Mouse (Mus musculus) megakaryocyte, embryonic 14.5 days (primary cell): Measurements from ENCODE around the gene Xirp1. TPM values are rescaled to one million over a fixed set of nuclear protein-coding genes. Genes with fewer than 3 reads are reported as not detected.

Source experiments
- H3K27me3 ChIP-seq: replicated peaks from 2 replicates; pipeline ENCODE3; 2012; ENCODE audit warnings: inconsistent platforms
- H3K36me3 ChIP-seq: replicated peaks from 2 replicates; pipeline ENCODE3; 2012; ENCODE audit warnings: low read length, inconsistent platforms, mixed read lengths
- H3K4me1 ChIP-seq: 2 replicates; pipeline ENCODE4 v1.6.1; 2012; ENCODE audit warnings: inconsistent platforms
- H3K4me3 ChIP-seq: replicated peaks from 2 replicates; pipeline ENCODE3; 2012; ENCODE audit warnings: moderate library complexity, mild to moderate bottlenecking, inconsistent platforms
- H3K9me3 ChIP-seq: 2 replicates; pipeline ENCODE4 v1.6.1; 2012; ENCODE audit warnings: inconsistent platforms
- FLI1 ChIP-seq: IDR thresholded peaks from 2 replicates; pipeline ENCODE4 v1.6.1; 2012; ENCODE audit warnings: low read length, inconsistent platforms, mixed read lengths
- GATA1 ChIP-seq: IDR thresholded peaks from 3 replicates; pipeline ENCODE4 v1.6.1; 2012; ENCODE audit warnings: mixed read lengths, low read length, inconsistent platforms, borderline replicate concordance
- polyA plus RNA-seq: library from polyadenylated mRNA; stranded (reverse); fragments of >175 nt; gene quantifications from 2 replicates; pipeline ENCODE4 v1.2.3, GENCODE M21; 2012; ENCODE audit warnings: low replicate concordance; ENCODE audit not compliant: insufficient read depth

Xirp1 gene
- polyA plus RNA-seq, 1 experiment = not detected

DNA sequence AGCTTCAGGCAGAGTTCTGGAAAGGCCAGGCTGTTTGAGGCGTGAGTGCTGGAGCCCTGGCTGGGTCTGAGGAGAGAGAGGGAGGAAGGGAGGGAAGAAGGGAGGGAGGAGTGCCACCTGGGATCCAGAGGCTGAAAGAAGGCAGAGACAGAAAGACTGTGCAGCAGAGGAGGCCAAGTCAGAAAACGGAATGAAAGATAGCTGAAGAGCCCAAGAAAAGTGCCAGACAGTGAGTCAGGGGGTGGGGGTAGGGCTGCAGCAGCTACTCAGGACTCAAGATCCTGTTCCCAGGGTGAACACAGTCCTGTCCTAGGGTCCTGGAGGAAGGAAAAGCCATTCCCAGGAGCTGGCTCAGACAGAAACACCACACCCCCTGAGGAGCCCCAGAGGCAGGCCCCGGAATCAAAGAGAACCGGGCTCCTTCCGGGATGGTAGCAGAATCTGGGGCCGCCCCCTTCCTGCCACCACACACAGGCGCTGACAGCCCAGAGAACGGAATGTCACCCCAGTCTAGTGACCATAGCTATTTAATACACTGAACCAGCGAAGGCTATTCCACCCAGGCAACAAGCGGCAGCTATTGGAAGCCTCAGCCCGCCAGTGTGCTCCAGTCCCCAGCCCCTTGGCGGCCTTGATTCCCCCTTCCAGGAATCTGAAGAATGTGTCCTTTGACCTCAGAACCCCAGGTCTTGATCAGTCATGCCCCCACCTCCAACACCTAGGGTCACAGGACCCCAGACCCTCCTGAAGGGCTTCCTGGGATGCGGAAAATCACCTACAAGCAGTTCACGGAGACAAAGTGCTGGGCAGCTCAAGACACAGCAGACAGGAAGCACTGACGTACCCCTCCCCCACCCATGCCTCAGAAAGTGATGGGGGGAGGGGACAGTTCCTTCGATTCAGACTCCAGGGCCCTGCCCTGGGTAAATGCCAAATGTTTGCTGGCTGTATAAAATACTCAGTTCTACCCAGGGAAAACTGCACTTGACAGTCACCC, 41.9 kb downstream of the Xirp1 start:
- no peaks in the 10 kb centered on the region for H3K9me3 ChIP-seq
- peaks cover 12% of the 10 kb centered on the region for H3K36me3 ChIP-seq
- H3K27me3 ChIP-seq = peaks cover 2% of the 10 kb centered on the region
- peak overlapping the region; percentile 100 for H3K4me3 ChIP-seq
- TF ChIP-seq FLI1 = no peak
- no peak for TF ChIP-seq GATA1
- H3K4me1 ChIP-seq = peaks cover 77% of the 10 kb centered on the region

DNA sequence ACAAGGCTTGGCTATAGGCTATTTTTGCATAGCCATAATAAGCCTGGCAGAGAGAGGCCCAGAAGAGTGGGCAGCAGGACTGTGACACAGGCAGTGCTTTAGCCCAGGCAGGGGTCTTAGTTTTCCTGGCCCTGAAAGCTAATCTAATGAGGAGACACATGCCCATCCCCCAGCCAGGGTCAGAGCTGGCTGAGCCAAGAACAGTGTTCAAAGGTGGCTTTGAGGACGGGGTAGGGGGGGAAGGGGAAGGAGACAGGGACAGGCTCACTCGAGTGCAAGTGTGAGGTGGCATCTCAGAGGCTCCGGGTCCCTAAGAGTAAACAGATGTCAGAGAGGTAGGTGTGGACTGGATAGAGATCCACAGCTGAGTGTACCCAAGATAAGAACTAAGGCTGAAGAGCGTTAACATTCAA, 42.6 kb downstream of the Xirp1 start:
- Histone ChIP-seq H3K9me3 (no peaks in the 10 kb centered on the region), H3K27me3 (no peaks in the 10 kb centered on the region), H3K4me1 (peaks cover 81% of the 10 kb centered on the region), H3K4me3 (peak overlapping the region; percentile 100), H3K36me3 (peaks cover 14% of the 10 kb centered on the region)
- TF ChIP-seq FLI1 (no peak), GATA1 (no peak)

DNA sequence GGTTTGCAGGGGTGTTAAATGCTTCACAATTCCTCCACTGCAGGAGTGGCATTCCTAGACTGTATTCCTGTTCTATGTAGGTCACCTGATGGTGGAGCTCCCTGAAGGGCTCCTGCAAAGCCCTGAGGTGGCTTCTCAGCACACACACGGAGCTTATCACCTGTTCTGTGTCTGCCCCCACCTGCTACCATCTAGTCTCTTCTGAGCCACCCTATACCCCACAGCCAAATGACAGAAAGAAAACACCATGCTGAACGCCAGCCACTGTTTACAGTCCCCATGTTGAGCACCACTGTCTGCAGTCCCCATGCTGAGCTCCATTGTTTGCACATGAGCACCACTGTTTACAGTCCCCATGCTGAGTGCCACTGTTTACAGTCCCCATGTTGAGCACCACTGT, 43.6 kb downstream of the Xirp1 start:
- no peak for TF ChIP-seq FLI1
- TF ChIP-seq GATA1 = no peak
- H3K9me3 ChIP-seq = no peaks in the 10 kb centered on the region
- H3K4me3 ChIP-seq = peak overlapping the region; percentile 77
- peaks cover 24% of the 10 kb centered on the region for H3K36me3 ChIP-seq
- peaks cover 84% of the 10 kb centered on the region for H3K4me1 ChIP-seq
- no peaks in the 10 kb centered on the region for H3K27me3 ChIP-seq

DNA sequence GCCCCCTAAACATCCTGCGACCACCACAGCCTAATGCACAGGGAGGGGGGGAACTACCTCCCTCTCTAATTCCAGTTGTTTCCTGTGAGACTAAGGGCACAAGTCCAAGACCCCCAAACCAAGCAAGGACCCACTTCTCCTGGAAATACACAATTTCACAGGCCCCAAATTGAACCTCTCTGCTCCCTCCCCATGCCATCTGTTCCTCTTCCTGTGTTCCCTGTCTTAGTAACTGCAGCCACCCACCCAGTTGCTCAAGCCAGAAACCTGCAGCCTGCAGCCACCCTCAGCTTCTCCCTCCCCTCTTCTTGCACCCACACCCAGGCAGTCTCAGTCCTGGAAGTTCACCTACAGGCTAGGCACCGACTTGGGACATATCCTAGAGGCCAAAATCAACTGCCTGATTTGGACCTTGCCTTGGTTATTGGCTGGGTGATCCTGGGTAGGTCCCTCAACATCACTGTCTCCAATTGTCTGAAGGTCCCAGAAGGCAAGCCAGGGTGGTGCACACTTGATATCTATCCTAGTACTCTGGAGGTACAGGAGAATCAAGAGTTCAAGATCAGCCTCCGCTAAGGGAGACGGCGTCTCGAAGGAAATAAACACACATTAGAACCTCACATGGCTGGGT, 44.5 kb downstream of the Xirp1 start:
- Histone ChIP-seq H3K27me3 (no peaks in the 10 kb centered on the region), H3K4me3 (peak overlapping the region; percentile 90), H3K9me3 (no peaks in the 10 kb centered on the region), H3K36me3 (peaks cover 32% of the 10 kb centered on the region), H3K4me1 (peaks cover 79% of the 10 kb centered on the region)
- TF ChIP-seq FLI1 = no peak
- TF ChIP-seq GATA1 = no peak

- TF ChIP-seq FLI1 (no peak), GATA1 (no peak)
- Histone ChIP-seq H3K27me3 (no peaks in the 10 kb centered on the region), H3K9me3 (no peaks in the 10 kb centered on the region), H3K4me3 (peak overlapping the region; percentile 90), H3K4me1 (peaks cover 79% of the 10 kb centered on the region), H3K36me3 (peaks cover 38% of the 10 kb centered on the region)
These were observed 45.1 kb downstream of the Xirp1 start for GRCm38 (mm10) chr9:119978151-119978810.

DNA sequence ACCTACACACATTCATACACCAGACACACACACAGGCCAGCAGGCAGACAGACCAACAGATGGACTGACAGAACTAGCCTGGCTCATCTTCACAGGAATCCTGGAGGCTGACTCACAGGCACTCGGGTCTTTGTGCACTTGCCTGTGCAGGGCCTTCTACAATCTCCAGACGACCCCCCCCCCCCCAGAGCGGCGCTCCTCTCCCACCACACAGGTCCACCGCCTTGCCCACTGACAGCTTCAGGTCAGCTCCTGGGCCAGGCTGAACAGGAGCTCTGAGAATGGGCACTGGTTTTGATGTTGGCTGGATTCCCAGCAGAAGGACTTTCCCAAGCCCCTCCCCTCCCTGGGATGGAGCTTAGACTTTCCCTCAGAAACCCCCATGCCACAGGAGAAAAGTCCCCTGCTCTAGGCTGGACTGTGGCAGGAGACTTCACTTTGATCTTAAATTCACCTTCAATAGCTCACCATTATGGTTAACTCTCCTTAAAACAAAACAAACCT, 45.8 kb downstream of the Xirp1 start:
- H3K36me3 ChIP-seq = peaks cover 45% of the 10 kb centered on the region
- no peaks in the 10 kb centered on the region for H3K27me3 ChIP-seq
- no peak for TF ChIP-seq GATA1
- TF ChIP-seq FLI1 = no peak
- no peaks in the 10 kb centered on the region for H3K9me3 ChIP-seq
- peak overlapping the region; percentile 90 for H3K4me3 ChIP-seq
- peaks cover 77% of the 10 kb centered on the region for H3K4me1 ChIP-seq

GRCm38 (mm10) chr9:119976704-119977556, 46.5 kb downstream of the Xirp1 start:
- Histone ChIP-seq H3K4me3 (peak overlapping the region; percentile 90), H3K36me3 (peaks cover 52% of the 10 kb centered on the region), H3K27me3 (no peaks in the 10 kb centered on the region), H3K4me1 (peaks cover 73% of the 10 kb centered on the region), H3K9me3 (no peaks in the 10 kb centered on the region)
- no peak for TF ChIP-seq FLI1
- TF ChIP-seq GATA1 = no peak

DNA sequence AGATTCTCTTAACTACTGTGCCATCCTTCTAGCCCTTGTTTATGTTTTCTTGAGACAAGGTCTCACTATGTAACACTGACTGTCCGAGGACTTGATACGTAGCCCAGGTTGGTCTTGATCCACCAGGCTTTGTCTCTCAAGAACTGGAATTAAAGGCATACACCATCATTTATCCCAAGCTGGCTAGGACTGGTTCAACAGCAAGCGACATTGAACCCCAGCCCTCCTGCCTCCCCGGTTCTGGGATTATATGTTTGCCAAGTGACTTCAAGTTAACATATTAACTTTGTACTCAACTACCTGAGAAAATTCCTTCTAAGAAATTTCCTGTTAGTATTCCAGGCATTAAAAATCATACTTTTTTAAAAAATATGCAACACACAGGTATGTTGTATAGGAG, 48.1 kb downstream of the Xirp1 start:
- no peaks in the 10 kb centered on the region for H3K9me3 ChIP-seq
- peaks cover 66% of the 10 kb centered on the region for H3K36me3 ChIP-seq
- H3K27me3 ChIP-seq = no peaks in the 10 kb centered on the region
- peaks cover 71% of the 10 kb centered on the region for H3K4me1 ChIP-seq
- TF ChIP-seq FLI1 (no peak), GATA1 (no peak)
- H3K4me3 ChIP-seq = peak overlapping the region; percentile 2

DNA sequence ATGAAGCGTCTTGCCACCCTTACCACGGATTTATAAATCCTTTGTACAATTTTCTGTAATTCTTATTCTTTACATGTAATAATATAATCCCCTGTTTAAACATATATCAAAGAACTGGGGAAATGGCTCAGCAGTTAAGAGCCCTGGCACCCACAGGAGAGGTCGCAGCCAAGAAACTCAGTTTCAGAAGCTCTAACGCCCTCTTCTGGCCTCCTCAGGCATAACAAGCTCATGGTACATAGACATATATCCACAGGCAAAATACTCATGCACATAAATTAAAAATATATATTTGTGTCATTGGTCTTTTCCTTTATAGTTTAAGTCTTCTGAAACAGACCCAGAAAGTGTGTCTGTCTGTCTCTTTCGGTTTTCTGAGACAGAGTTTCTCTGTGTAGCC, 48.8 kb downstream of the Xirp1 start:
- H3K36me3 ChIP-seq = peaks cover 70% of the 10 kb centered on the region
- TF ChIP-seq FLI1 = no peak
- no peak for TF ChIP-seq GATA1
- peaks cover 68% of the 10 kb centered on the region for H3K4me1 ChIP-seq
- H3K9me3 ChIP-seq = no peaks in the 10 kb centered on the region
- H3K4me3 ChIP-seq = no peak overlapping the region
- no peaks in the 10 kb centered on the region for H3K27me3 ChIP-seq
